Mouse (Mus musculus): ENCODE data around the gene Bcl9l. TPM values are rescaled to one million over a fixed set of nuclear protein-coding genes. Genes with fewer than 3 reads are reported as not detected.

Gene Bcl9l
- polyA plus RNA-seq, 1 experiment from 2014 or later, result 7.7 TPM

- no peak for DNase-seq (ENCODE audit: low spot score)
- WGBS, result 90% methylated on average over 3 of the region's 3 CpGs
- H3K4me3 ChIP-seq, result no peak overlapping the region
- peaks cover 13% of the 10 kb centered on the region for H3K27me3 ChIP-seq (replicated peaks; ENCODE audit: low read depth, poor library complexity, severe bottlenecking)
- no peaks in the 10 kb centered on the region for H3K9me3 ChIP-seq
- H3K36me3 ChIP-seq (replicated peaks), result peaks cover 19% of the 10 kb centered on the region
- no peak overlapping the region for H3K27ac ChIP-seq (replicated peaks)
- H3K4me1 ChIP-seq, result peaks cover 40% of the 10 kb centered on the region
These were observed 30.0 kb downstream of the Bcl9l start for GRCm38 (mm10) chr9:44512717-44513003.

- Histone ChIP-seq H3K4me1 (peaks cover 40% of the 10 kb centered on the region), H3K9me3 (no peaks in the 10 kb centered on the region), H3K27me3 (replicated peaks; ENCODE audit: low read depth, poor library complexity, severe bottlenecking) (peaks cover 13% of the 10 kb centered on the region), H3K36me3 (replicated peaks) (peaks cover 14% of the 10 kb centered on the region), H3K27ac (replicated peaks) (no peak overlapping the region), H3K4me3 (no peak overlapping the region)
- 89% methylated on average over 11 of the region's 11 CpGs for WGBS
- DNase-seq (ENCODE audit: low spot score), result no peak
These were observed 30.5 kb downstream of the Bcl9l start for GRCm38 (mm10) chr9:44513121-44513520.

DNA sequence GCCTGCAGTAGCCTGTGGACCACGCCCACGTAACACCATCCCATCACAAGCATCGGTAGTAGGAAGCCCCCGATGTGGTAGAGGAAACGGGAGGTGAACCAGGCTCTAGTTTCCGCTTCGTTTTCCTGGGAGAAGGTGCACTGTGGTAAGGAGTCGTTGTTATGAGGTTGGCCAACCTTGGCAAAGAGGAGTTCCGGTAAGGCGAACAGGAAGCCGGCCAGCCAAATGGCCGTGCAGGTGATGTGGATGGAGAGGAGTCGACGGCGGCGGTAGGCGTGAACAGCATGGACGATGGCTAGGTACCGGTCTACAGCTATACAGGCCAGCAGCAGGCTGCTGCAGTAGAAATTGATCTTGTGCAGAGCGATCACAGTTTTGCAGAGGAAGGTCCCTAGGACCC is 31.0 kb downstream of the Bcl9l start:
- WGBS, result 80% methylated on average over 20 of the region's 20 CpGs
- Histone ChIP-seq H3K27ac (replicated peaks) (no peak overlapping the region), H3K4me1 (peaks cover 38% of the 10 kb centered on the region), H3K27me3 (replicated peaks; ENCODE audit: low read depth, poor library complexity, severe bottlenecking) (peaks cover 12% of the 10 kb centered on the region), H3K36me3 (replicated peaks) (peaks cover 9% of the 10 kb centered on the region), H3K4me3 (no peak overlapping the region), H3K9me3 (no peaks in the 10 kb centered on the region)
- DNase-seq (ENCODE audit: low spot score), result no peak

- H3K27me3 ChIP-seq (replicated peaks; ENCODE audit: low read depth, poor library complexity, severe bottlenecking), result peaks cover 6% of the 10 kb centered on the region
- no peak overlapping the region for H3K4me3 ChIP-seq
- no peak for DNase-seq (ENCODE audit: low spot score)
- H3K27ac ChIP-seq (replicated peaks), result no peak overlapping the region
- 90% methylated on average over 5 of the region's 5 CpGs for WGBS
- peaks cover 4% of the 10 kb centered on the region for H3K36me3 ChIP-seq (replicated peaks)
- H3K9me3 ChIP-seq, result no peaks in the 10 kb centered on the region
- H3K4me1 ChIP-seq, result peaks cover 32% of the 10 kb centered on the region
These were observed 31.5 kb downstream of the Bcl9l start for GRCm38 (mm10) chr9:44514147-44514546.

DNA sequence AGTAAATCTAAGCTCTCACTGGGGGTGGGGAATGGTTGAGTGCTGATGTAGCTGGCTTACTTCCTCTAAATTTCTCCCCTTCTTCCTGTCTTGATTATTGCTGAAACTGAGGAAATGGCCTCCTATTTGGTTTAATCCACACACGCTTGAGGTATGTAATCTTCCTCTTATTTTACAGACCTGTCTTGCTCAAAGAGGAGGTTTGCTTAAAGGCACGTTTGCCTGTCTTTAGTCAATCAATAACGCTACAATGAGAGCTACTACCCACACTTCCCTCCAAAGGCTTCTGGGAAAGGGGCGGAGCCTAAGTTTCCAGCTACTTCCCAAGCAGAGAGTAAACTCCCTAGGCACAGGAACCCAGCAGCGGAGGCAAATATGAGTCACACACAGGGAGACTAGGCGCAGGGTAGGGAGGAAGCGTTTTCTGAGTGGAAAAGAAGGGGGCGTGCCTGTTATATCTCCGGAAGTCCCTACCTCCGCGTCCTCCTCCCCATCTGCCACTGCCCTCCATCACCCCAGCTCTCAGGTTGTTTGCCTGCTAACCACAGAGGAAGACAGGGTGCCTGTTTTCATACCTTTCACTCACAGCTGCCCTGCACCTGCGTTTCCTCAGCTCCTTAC is 32.6 kb downstream of the Bcl9l start:
- Histone ChIP-seq H3K27me3 (replicated peaks; ENCODE audit: low read depth, poor library complexity, severe bottlenecking) (no peaks in the 10 kb centered on the region), H3K9me3 (no peaks in the 10 kb centered on the region), H3K4me1 (peaks cover 22% of the 10 kb centered on the region), H3K4me3 (no peak overlapping the region), H3K36me3 (replicated peaks) (no peaks in the 10 kb centered on the region), H3K27ac (replicated peaks) (no peak overlapping the region)
- WGBS, result 69% methylated on average over 12 of the region's 12 CpGs
- DNase-seq (ENCODE audit: low spot score), result no peak

GRCm38 (mm10) chr9:44515891-44516290 is 33.3 kb downstream of the Bcl9l start:
- H3K4me3 ChIP-seq, result no peak overlapping the region
- no peaks in the 10 kb centered on the region for H3K36me3 ChIP-seq (replicated peaks)
- 90% methylated on average over 5 of the region's 5 CpGs for WGBS
- H3K4me1 ChIP-seq, result peaks cover 16% of the 10 kb centered on the region
- H3K27ac ChIP-seq (replicated peaks), result no peak overlapping the region
- no peaks in the 10 kb centered on the region for H3K27me3 ChIP-seq (replicated peaks; ENCODE audit: low read depth, poor library complexity, severe bottlenecking)
- no peaks in the 10 kb centered on the region for H3K9me3 ChIP-seq
- DNase-seq (ENCODE audit: low spot score), result no peak

GRCm38 (mm10) chr9:44517368-44517767 is 34.7 kb downstream of the Bcl9l start:
- Histone ChIP-seq H3K4me3 (no peak overlapping the region), H3K27me3 (replicated peaks; ENCODE audit: low read depth, poor library complexity, severe bottlenecking) (no peaks in the 10 kb centered on the region), H3K36me3 (replicated peaks) (no peaks in the 10 kb centered on the region), H3K27ac (replicated peaks) (no peak overlapping the region), H3K4me1 (peaks cover 3% of the 10 kb centered on the region; the same call in 1 of the 2 replicates), H3K9me3 (no peaks in the 10 kb centered on the region)
- no peak for DNase-seq (ENCODE audit: low spot score)
- WGBS, result 70% methylated on average over 4 of the region's 4 CpGs

GRCm38 (mm10) chr9:44518068-44518467 is 35.4 kb downstream of the Bcl9l start:
- no peaks in the 10 kb centered on the region for H3K36me3 ChIP-seq (replicated peaks)
- no peak for DNase-seq (ENCODE audit: low spot score)
- 0 out of 2 replicates have a peak, but pooled peaks cover 2% of the 10 kb centered on the region for H3K4me1 ChIP-seq
- no peaks in the 10 kb centered on the region for H3K9me3 ChIP-seq
- H3K4me3 ChIP-seq, result no peak overlapping the region
- no peaks in the 10 kb centered on the region for H3K27me3 ChIP-seq (replicated peaks; ENCODE audit: low read depth, poor library complexity, severe bottlenecking)
- WGBS, result 86% methylated on average over 7 of the region's 7 CpGs
- H3K27ac ChIP-seq (replicated peaks), result no peak overlapping the region

DNA sequence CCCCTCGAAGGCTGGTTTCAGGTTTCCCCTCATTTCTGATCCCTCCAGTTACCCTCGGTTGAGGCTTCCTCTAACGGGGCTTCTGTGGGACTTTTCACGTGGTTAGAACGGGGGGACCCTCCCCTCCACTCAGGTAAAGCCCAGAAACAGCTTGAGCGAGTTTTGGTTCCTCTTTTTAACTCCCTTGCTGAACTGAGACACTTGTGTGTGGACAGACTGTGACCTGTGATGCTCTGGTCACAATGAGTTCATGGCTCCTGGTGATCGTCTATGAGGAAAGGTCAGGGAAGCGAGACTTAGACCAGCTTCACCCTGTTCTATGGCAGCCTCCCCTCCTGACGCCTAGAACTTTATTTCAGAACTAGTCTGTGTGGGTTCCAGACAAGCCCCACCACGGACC is 39.3 kb downstream of the Bcl9l start:
- no peak for DNase-seq (ENCODE audit: low spot score)
- 0 out of 2 replicates have a peak, but pooled peaks cover 2% of the 10 kb centered on the region for H3K4me1 ChIP-seq
- no peak overlapping the region for H3K4me3 ChIP-seq
- H3K9me3 ChIP-seq, result no peaks in the 10 kb centered on the region
- no peaks in the 10 kb centered on the region for H3K36me3 ChIP-seq (replicated peaks)
- H3K27me3 ChIP-seq (replicated peaks; ENCODE audit: low read depth, poor library complexity, severe bottlenecking), result no peaks in the 10 kb centered on the region
- H3K27ac ChIP-seq (replicated peaks), result no peak overlapping the region
- 82% methylated on average over 10 of the region's 10 CpGs for WGBS

- no peaks in the 10 kb centered on the region for H3K36me3 ChIP-seq (replicated peaks)
- H3K27me3 ChIP-seq (replicated peaks; ENCODE audit: low read depth, poor library complexity, severe bottlenecking), result no peaks in the 10 kb centered on the region
- WGBS, result 78% methylated on average over 5 of the region's 5 CpGs
- H3K4me3 ChIP-seq, result no peak overlapping the region
- DNase-seq (ENCODE audit: low spot score), result no peak
- no peaks in the 10 kb centered on the region for H3K4me1 ChIP-seq
- no peaks in the 10 kb centered on the region for H3K9me3 ChIP-seq
- no peak overlapping the region for H3K27ac ChIP-seq (replicated peaks)
These were observed 41.1 kb downstream of the Bcl9l start for GRCm38 (mm10) chr9:44523686-44524085.

DNA sequence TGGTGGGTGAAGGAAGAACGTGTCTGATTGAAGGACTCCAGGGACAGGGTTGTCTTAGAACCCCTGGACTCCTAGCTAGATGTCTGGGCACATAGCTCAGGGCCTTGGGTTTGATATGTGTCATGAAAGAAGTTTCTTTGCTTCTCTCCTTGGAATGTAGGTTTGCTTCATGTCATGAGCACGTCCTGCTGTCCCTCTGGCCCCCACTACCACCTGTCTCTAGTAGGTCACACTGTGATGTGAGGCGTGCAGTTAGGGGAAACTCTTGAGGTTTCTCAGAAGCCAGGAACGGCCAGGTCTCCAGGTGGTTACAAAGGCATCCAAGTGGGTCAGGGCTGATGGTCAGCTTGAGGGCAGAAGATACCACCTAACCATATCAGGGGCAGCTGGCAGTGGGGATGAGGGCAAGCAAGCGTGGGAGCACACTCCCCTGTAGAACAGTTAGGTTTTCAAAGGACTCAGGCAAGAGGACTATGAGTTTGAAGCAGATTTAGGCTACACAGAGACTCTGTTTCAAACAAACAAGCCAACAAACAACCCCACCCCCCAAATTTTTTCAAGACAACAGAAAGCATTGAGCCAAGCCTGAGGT is 41.7 kb downstream of the Bcl9l start:
- Histone ChIP-seq H3K27ac (replicated peaks) (no peak overlapping the region), H3K4me3 (no peak overlapping the region), H3K4me1 (no peaks in the 10 kb centered on the region), H3K9me3 (no peaks in the 10 kb centered on the region), H3K36me3 (replicated peaks) (no peaks in the 10 kb centered on the region), H3K27me3 (replicated peaks; ENCODE audit: low read depth, poor library complexity, severe bottlenecking) (no peaks in the 10 kb centered on the region)
- 75% methylated on average over 5 of the region's 5 CpGs for WGBS
- no peak for DNase-seq (ENCODE audit: low spot score)

DNA sequence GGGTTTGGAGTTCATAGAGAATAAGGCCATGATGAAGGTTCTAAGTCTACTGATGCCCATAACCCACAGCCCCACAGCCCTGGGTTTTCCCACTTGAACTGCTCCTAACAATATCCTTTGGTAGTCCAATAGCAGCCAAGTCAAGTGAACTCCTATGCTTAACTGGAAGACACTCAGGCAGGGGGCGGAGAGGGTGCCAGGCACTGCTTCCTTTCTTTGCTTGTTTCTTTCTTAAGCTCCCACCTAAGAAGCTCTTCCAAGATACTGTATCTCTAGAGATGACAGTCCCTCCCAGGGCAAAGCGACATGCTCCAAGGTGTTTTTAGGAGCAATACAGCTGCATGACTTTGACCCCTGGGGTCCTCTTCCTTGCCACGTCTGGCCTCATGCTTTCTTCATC is 42.4 kb downstream of the Bcl9l start:
- WGBS, result 83% methylated on average over 3 of the region's 3 CpGs
- Histone ChIP-seq H3K9me3 (no peaks in the 10 kb centered on the region), H3K36me3 (replicated peaks) (no peaks in the 10 kb centered on the region), H3K4me3 (no peak overlapping the region), H3K27me3 (replicated peaks; ENCODE audit: low read depth, poor library complexity, severe bottlenecking) (no peaks in the 10 kb centered on the region), H3K4me1 (no peaks in the 10 kb centered on the region), H3K27ac (replicated peaks) (no peak overlapping the region)
- DNase-seq (ENCODE audit: low spot score), result no peak

DNA sequence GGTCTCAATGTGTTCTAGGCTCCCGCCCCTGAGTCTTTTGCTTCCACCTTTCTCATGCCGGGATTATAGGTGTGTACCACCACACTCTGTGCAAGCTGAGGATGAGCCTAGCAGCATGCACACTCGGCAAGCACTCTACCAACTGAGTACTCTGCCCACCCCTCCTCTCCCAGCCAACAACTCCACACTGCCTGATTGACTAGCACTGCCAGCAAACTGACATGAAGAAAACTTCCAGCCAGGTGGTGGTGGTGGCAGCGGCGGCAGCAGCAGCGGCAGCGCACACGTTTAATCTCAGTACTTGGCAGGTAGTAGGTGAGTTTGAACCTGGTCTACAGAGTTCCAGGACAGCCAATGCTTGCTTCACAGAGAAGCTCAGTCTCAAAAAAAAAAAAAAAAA is 43.0 kb downstream of the Bcl9l start:
- 90% methylated on average over 8 of the region's 8 CpGs for WGBS
- Histone ChIP-seq H3K27me3 (replicated peaks; ENCODE audit: low read depth, poor library complexity, severe bottlenecking) (no peaks in the 10 kb centered on the region), H3K27ac (replicated peaks) (no peak overlapping the region), H3K4me1 (no peaks in the 10 kb centered on the region), H3K4me3 (no peak overlapping the region), H3K36me3 (replicated peaks) (no peaks in the 10 kb centered on the region), H3K9me3 (no peaks in the 10 kb centered on the region)
- no peak for DNase-seq (ENCODE audit: low spot score)
